ENCODE assay signal across 8 mouse cellular contexts in the genomic region with DNA sequence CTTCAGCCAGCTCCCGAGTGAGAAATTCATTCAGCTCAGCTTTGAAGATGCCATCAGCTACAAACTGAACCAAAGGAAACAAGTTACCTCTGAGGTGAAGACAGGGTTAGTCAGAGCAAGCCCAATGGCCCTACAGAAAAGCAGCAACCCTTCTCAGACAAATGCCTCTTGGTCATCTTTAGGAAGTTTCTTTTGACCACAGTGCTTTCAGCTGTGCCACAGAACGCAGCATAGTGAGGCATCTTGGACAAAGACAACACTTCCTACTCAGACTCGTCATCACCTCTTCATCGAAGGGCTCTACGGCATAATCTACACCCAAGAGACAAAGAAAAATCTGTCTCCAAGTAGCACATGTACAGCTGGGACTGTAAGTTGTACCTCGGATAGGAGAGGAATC. TPM values are rescaled to one million over a fixed set of nuclear protein-coding genes. Genes with fewer than 3 reads are reported as not detected.
DNase-seq lines count a peak whose midpoint lies in the region; ATAC-seq and TF ChIP-seq lines count a peak whose summit lies in the region.

No protein-coding gene starts in this region.

- peaks cover 15% of the 10 kb centered on the region for H3K36me3 ChIP-seq in heart, adult 2 months (ENCODE audit: control insufficient read depth, insufficient read depth, low read length)
- H3K36me3 ChIP-seq in E14TG2a.4 (ENCODE audit: insufficient read depth, low read length) = peaks cover 54% of the 10 kb centered on the region
- peaks cover 42% of the 10 kb centered on the region for H3K36me3 ChIP-seq in forebrain, postnatal 0 days (ENCODE audit: insufficient read depth)
- H3K36me3 ChIP-seq in liver, postnatal 0 days (replicated peaks; ENCODE audit: insufficient read depth, low read length) = peaks cover 47% of the 10 kb centered on the region

- H3K4me3 ChIP-seq in heart, adult 2 months = peak overlapping the region; percentile 73
- peak overlapping the region; percentile 94 for H3K4me3 ChIP-seq in E14TG2a.4 (replicated peaks; ENCODE audit: low read length)
- peak overlapping the region; percentile 62 for H3K4me3 ChIP-seq in forebrain, postnatal 0 days (ENCODE audit: low read depth, low read length)
- peak overlapping the region; percentile 80 for H3K4me3 ChIP-seq in liver, postnatal 0 days (ENCODE audit: low read depth, low read length)

- peak overlapping the region; percentile 83 for H3K27ac ChIP-seq in heart, adult 2 months
- peak overlapping the region; percentile 88; the same call in 1 of the 2 replicates for H3K27ac ChIP-seq in forebrain, postnatal 0 days (ENCODE audit: low read depth, low read length)
- peak overlapping the region; percentile 82 for H3K27ac ChIP-seq in liver, postnatal 0 days (ENCODE audit: low read depth)

- peak overlapping the region; percentile 71 for H3K9ac ChIP-seq in heart, adult 2 months (ENCODE audit: low read depth, low read length)
- H3K9ac ChIP-seq in forebrain, postnatal 0 days = peak overlapping the region; percentile 77
- H3K9ac ChIP-seq in liver, postnatal 0 days (replicated peaks) = peak overlapping the region; percentile 84

- no peak for TF ChIP-seq POLR2A in heart, adult 2 months (IDR thresholded peaks at IDR 0.05; ENCODE audit: insufficient read depth, low read depth, low read length)

- no peak for TF ChIP-seq EP300 in heart, adult 2 months (IDR thresholded peaks at IDR 0.05; ENCODE audit: insufficient read depth, low read depth, low read length)
- no peak for TF ChIP-seq EP300 in liver, postnatal 0 days (IDR thresholded peaks at IDR 0.05; ENCODE audit: low read depth)

- no peaks in the 10 kb centered on the region for H3K9me3 ChIP-seq in E14TG2a.4 (ENCODE audit: low read length)
- H3K9me3 ChIP-seq in forebrain, postnatal 0 days (ENCODE audit: low read length) = no peaks in the 10 kb centered on the region
- no peaks in the 10 kb centered on the region for H3K9me3 ChIP-seq in liver, postnatal 0 days (ENCODE audit: low read length)

- peaks cover 2% of the 10 kb centered on the region; the same call in 1 of the 2 replicates for H3K79me2 ChIP-seq in heart, adult 2 months (replicated peaks; ENCODE audit: control insufficient read depth, insufficient read depth, low read length)

- no peak for TF ChIP-seq CTCF in heart, adult 2 months (IDR thresholded peaks at IDR 0.05)
- TF ChIP-seq CTCF in E14TG2a.4 (conservative IDR thresholded peaks at IDR 0.05; ENCODE audit: low read length) = no peak
- no peak for TF ChIP-seq CTCF in forebrain, postnatal 0 days (IDR thresholded peaks at IDR 0.05; ENCODE audit: low read depth)
- TF ChIP-seq CTCF in liver, postnatal 0 days (IDR thresholded peaks at IDR 0.05; ENCODE audit: low read depth) = no peak

- peak overlapping the region; percentile 88 for H3K4me2 ChIP-seq in forebrain, postnatal 0 days (ENCODE audit: low read depth)
- H3K4me2 ChIP-seq in liver, postnatal 0 days (ENCODE audit: low read depth, low read length) = peak overlapping the region; percentile 89

- H3K27me3 ChIP-seq in heart, adult 2 months (ENCODE audit: control insufficient read depth, insufficient read depth, low read length) = no peaks in the 10 kb centered on the region
- no peaks in the 10 kb centered on the region for H3K27me3 ChIP-seq in E14TG2a.4 (ENCODE audit: insufficient read depth, low read length)
- H3K27me3 ChIP-seq in forebrain, postnatal 0 days (ENCODE audit: insufficient read depth, low read length) = no peaks in the 10 kb centered on the region
- no peaks in the 10 kb centered on the region for H3K27me3 ChIP-seq in liver, postnatal 0 days (ENCODE audit: insufficient read depth, low read length)

- intact Hi-C loops in heart, adult 2 months (cut with DNase I) = loop anchor here (5.0 kb wide), 2 partner anchors 375 to 890 kb away; a partner anchor contains a TSS
- intact Hi-C loops in heart, postnatal 10 days (cut with DNase I) = no loop called here

- ATAC-seq in forebrain, postnatal 0 days = no peak
- no peak for ATAC-seq in liver, postnatal 0 days
- no peak for ATAC-seq in CD4-positive, CD25-positive, alpha-beta regulatory T cell, adult 4 months

- no peaks in the 10 kb centered on the region; the same call in none of the 2 replicates for H3K4me1 ChIP-seq in heart, adult 2 months (ENCODE audit: control insufficient read depth, insufficient read depth, low read length)
- peaks cover 52% of the 10 kb centered on the region for H3K4me1 ChIP-seq in E14TG2a.4 (replicated peaks; ENCODE audit: low read depth, low read length)
- H3K4me1 ChIP-seq in forebrain, postnatal 0 days (ENCODE audit: insufficient read depth) = peaks cover 8% of the 10 kb centered on the region
- peaks cover 30% of the 10 kb centered on the region for H3K4me1 ChIP-seq in liver, postnatal 0 days (ENCODE audit: insufficient read depth)

- no peak for DNase-seq in heart, adult 2 months
- DNase-seq in heart, postnatal 10 days = no peak
- DNase-seq in forebrain, postnatal 0 days = no peak
- no peak for DNase-seq in liver, postnatal 0 days
- DNase-seq in left cerebral cortex, adult 8-10 months (ENCODE audit: low spot score in 2 of 2) = no peak
- no peak for DNase-seq in kidney, postnatal 14 days

- WGBS in heart, adult 2 months = 2% methylated on average over 6 of the region's 6 CpGs
- 3% methylated on average over 6 of the region's 6 CpGs for WGBS in forebrain, postnatal 0 days
- 3% methylated on average over 6 of the region's 6 CpGs for WGBS in liver, postnatal 0 days (ENCODE audit: insufficient replicate concordance)

RNA-seq across cellular contexts. Expression of a gene that starts 0.9 kb away (rescaled TPM):
- total RNA-seq in heart, adult 2 months (2021) = 100 to 1,000 TPM; 316 to 361 TPM
- polyA plus RNA-seq in heart, adult 2 months (2012; rRNA removed) = 196 and 320 TPM in 2 replicates
- 100 to 1,000 TPM; 380 to 408 TPM for total RNA-seq in heart, postnatal 10 days (2021)
- 1,114 and 1,634 TPM in 2 replicates for total RNA-seq in forebrain, postnatal 0 days (2014; rRNA removed)
- 543 and 688 TPM in 2 replicates for polyA plus RNA-seq in forebrain, postnatal 0 days (2015; fragmentation: Nextera tagmentation; extraction: Ambion mirVana)
- polyA plus RNA-seq in liver, postnatal 0 days (2015; fragmentation: Nextera tagmentation; extraction: Ambion mirVana) = 472 TPM in 2 replicates
- 100 to 1,000 TPM; 240 to 334 (median 272) TPM for total RNA-seq in left cerebral cortex, adult 8-10 months (2022)
- polyA plus RNA-seq in CD4-positive, CD25-positive, alpha-beta regulatory T cell, adult 4 months (2017; shearing (Covaris generic)) = 1,000 to 10,000 TPM; 2,515 to 4,056 TPM

RNA-seq across cellular contexts. Expression of a gene that starts 16.8 kb away (rescaled TPM):
- total RNA-seq in heart, adult 2 months (2021) = under 1 TPM in 1 of 2 experiments, not detected in 1; 0.13 TPM
- 0.12 and 0.43 TPM in 2 replicates for polyA plus RNA-seq in heart, adult 2 months (2012; rRNA removed)
- total RNA-seq in heart, postnatal 10 days (2021) = under 1 TPM; 0.35 to 0.62 TPM
- total RNA-seq in forebrain, postnatal 0 days (2014; rRNA removed) = 3.8 and 4.5 TPM in 2 replicates
- 3.1 and 3.4 TPM in 2 replicates for polyA plus RNA-seq in forebrain, postnatal 0 days (2015; fragmentation: Nextera tagmentation; extraction: Ambion mirVana)
- polyA plus RNA-seq in liver, postnatal 0 days (2015; fragmentation: Nextera tagmentation; extraction: Ambion mirVana) = 0.35 and 0.37 TPM in 2 replicates
- 1 to 10 TPM; 1.5 to 4.9 (median 3.7) TPM for total RNA-seq in left cerebral cortex, adult 8-10 months (2022)
- polyA plus RNA-seq in CD4-positive, CD25-positive, alpha-beta regulatory T cell, adult 4 months (2017; shearing (Covaris generic)) = not detected

RNA-seq across cellular contexts. Expression of a gene that starts 52.6 kb away (rescaled TPM):
- 10 to 100 TPM; 15.6 to 22.4 TPM for total RNA-seq in heart, adult 2 months (2021)
- polyA plus RNA-seq in heart, adult 2 months (2012; rRNA removed) = 16.1 and 22.5 TPM in 2 replicates
- total RNA-seq in heart, postnatal 10 days (2021) = 10 to 100 TPM; 25.0 to 33.3 TPM
- total RNA-seq in forebrain, postnatal 0 days (2014; rRNA removed) = 88.0 and 102 TPM in 2 replicates
- polyA plus RNA-seq in forebrain, postnatal 0 days (2015; fragmentation: Nextera tagmentation; extraction: Ambion mirVana) = 10.3 and 13.0 TPM in 2 replicates
- 20.1 and 21.8 TPM in 2 replicates for polyA plus RNA-seq in liver, postnatal 0 days (2015; fragmentation: Nextera tagmentation; extraction: Ambion mirVana)
- 100 to 1,000 TPM; 168 to 199 (median 184) TPM for total RNA-seq in left cerebral cortex, adult 8-10 months (2022)
- polyA plus RNA-seq in CD4-positive, CD25-positive, alpha-beta regulatory T cell, adult 4 months (2017; shearing (Covaris generic)) = 10 to 100 TPM; 12.3 to 22.0 TPM
